Mouse (Mus musculus): Measurements from ENCODE around the gene 0610009B22Rik. TPM values are rescaled to one million over a fixed set of nuclear protein-coding genes. Genes with fewer than 3 reads are reported as not detected.
"Not testable (repeated sequence)": the region's sequence is repeated elsewhere in the genome, so short reads cannot be mapped to it uniquely, and the experiment has no call there.

0610009B22Rik gene
- polyA plus RNA-seq, 1 experiment: not detected

DNA sequence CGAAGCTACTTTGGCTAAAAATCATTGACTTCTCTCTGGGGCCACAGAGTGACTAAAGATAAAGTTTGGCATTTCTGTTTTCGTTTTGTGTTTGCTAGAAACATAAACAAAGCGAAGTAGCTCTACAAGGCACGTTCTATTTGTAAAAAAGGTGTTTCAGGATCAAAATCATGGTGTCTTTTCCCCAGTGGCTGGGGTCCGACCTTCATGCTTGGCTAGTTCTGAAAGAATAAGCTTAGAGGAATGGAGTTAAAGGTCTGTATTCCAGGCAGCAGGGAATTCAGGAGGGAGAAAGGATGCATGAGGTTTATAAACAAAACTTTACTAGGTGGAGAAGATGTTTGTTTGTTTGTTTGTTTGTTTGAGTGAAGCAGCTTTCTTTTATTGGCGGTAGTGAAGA lies 669 bp upstream of the 0610009B22Rik start:
- 24% methylated on average over 6 of the region's 6 CpGs for WGBS
- Histone ChIP-seq H3K27ac (ENCODE audit: insufficient read depth, low read depth, low read length) (peak overlapping the region; percentile 100), H3K4me1 (ENCODE audit: control insufficient read depth, insufficient read depth, low read length) (no peaks in the 10 kb centered on the region), H3K4me3 (ENCODE audit: insufficient read depth, low read depth, low read length) (no peak overlapping the region)
- TF ChIP-seq CTCF (IDR thresholded peaks at IDR 0.05; ENCODE audit: insufficient read depth, low read depth, low read length): no peak
- no peak for TF ChIP-seq POLR2A (IDR thresholded peaks at IDR 0.05; ENCODE audit: insufficient read depth, low read depth, low read length)

DNA sequence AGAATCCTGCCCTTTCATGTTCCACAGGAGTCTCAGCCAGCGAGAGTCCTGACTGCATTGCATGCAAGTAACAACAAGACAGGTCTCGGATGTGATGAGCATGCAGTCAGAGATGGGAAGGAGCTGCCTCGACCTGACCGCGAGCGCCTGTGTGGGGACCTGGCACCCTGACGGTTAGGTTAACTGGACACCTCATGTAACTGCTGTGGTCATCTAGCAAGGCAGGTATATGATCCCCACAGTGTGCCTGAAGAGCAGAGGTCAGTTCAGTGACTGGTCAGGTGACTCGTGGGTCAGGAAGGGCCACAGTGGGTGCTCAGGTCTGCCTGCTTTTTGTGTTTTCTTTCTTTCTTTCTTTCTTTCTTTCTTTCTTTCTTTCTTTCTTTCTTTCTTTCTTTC lies 6.7 kb downstream of the 0610009B22Rik start:
- WGBS: 45% methylated on average over 8 of the region's 8 CpGs
- Histone ChIP-seq H3K27ac (ENCODE audit: insufficient read depth, low read depth, low read length) (no peak overlapping the region), H3K4me1 (ENCODE audit: control insufficient read depth, insufficient read depth, low read length) (no peaks in the 10 kb centered on the region; the same call in 1 of the 2 replicates), H3K4me3 (ENCODE audit: insufficient read depth, low read depth, low read length) (no peak overlapping the region)
- TF ChIP-seq CTCF (IDR thresholded peaks at IDR 0.05; ENCODE audit: insufficient read depth, low read depth, low read length): no peak
- no peak for TF ChIP-seq POLR2A (IDR thresholded peaks at IDR 0.05; ENCODE audit: insufficient read depth, low read depth, low read length)

DNA sequence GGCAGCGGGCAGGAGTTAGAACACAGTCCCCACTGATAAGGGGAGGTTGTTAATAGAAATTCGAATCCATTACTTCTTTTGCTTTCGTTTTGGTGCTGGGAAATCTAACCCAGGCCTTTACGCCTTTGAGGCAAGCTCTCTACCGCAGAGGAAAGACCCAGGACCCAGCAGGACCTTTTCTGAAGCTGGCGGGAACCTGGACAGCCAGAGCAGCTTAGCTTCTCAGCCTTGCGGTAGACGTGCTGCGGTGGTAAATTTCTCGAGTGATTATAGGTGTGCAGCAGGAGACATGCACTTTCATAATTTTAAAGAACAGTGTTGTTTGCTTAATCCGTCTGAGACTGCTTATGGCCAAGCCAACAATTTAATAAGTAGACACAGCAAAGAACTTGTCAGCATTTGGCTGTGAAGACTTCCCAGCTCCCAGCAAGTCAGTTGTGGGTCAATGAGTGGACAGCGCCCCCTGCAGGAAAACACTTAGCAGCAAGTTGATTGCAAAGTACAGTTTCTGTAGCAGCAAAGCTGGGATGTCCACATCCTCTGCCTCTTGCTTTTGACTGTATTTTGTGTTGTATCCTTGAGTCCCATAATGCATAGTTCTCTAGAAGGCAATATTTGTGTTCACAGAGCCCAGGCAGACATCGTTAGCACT lies 7.2 kb downstream of the 0610009B22Rik start:
- no peaks in the 10 kb centered on the region; the same call in 1 of the 2 replicates for H3K4me1 ChIP-seq (ENCODE audit: control insufficient read depth, insufficient read depth, low read length)
- no peak for TF ChIP-seq POLR2A (IDR thresholded peaks at IDR 0.05; ENCODE audit: insufficient read depth, low read depth, low read length)
- no peak for TF ChIP-seq CTCF (IDR thresholded peaks at IDR 0.05; ENCODE audit: insufficient read depth, low read depth, low read length)
- H3K4me3 ChIP-seq (ENCODE audit: insufficient read depth, low read depth, low read length): no peak overlapping the region
- H3K27ac ChIP-seq (ENCODE audit: insufficient read depth, low read depth, low read length): no peak overlapping the region
- 19% methylated on average over 13 of the region's 13 CpGs for WGBS

DNA sequence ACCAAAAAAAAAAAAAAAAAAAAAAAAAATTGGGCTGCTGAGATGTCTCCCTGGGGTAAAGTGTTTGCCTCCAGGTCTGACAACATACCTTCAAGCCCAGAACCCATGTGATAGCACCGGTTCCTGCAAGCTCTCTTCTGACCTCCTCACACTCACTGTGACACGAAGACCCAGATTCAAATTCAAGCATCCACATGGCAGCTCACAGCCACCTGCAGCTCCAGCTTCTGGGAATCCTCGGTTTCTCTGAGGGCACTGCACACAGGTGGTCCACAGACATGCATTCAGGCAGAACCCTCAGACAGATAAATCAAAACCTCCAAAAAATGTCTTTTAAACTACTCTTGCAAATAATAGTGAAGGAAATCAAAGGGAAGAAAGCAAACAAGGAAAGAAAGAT lies 9.2 kb downstream of the 0610009B22Rik start:
- WGBS: 80% methylated on average over 3 of the region's 3 CpGs
- TF ChIP-seq CTCF (IDR thresholded peaks at IDR 0.05; ENCODE audit: insufficient read depth, low read depth, low read length) (no peak), POLR2A (IDR thresholded peaks at IDR 0.05; ENCODE audit: insufficient read depth, low read depth, low read length) (no peak)
- H3K4me3 ChIP-seq (ENCODE audit: insufficient read depth, low read depth, low read length): no peak overlapping the region
- H3K4me1 ChIP-seq (ENCODE audit: control insufficient read depth, insufficient read depth, low read length): no peaks in the 10 kb centered on the region; the same call in 1 of the 2 replicates
- H3K27ac ChIP-seq (ENCODE audit: insufficient read depth, low read depth, low read length): no peak overlapping the region

DNA sequence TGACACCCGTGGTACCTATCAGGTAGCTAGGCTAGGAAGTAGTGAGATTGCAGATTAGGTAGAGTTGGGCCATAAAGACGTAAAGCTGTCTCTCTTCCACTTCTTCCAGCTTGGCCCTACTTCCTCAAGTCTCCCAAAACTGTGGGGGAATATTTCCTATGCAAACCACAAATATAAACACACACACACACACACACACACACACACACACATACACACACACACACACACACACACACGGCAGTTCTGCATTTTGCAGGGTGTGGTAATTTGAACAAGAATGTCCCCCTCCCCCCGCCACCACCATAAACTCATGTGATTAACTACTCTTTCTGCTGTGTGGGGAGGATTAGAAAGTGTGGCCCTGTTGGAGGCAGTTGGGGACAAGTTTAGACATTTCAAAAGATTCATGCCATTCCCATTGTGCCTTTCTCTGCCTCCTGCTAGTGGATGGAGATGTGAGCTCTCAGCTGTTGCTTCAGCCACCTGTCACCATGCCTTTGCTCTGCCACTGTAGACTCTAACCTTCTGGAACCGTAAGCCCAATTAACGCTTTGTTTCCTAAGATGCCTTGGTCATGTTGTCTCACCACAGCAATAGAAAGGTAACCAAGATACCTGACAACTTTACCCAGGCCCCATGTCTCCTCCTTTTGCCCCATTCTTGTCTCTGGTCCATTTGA lies 10.8 kb downstream of the 0610009B22Rik start:
- no peaks in the 10 kb centered on the region; the same call in 1 of the 2 replicates for H3K4me1 ChIP-seq (ENCODE audit: control insufficient read depth, insufficient read depth, low read length)
- H3K27ac ChIP-seq (ENCODE audit: insufficient read depth, low read depth, low read length): no peak overlapping the region
- WGBS: 68% methylated on average over 6 of the region's 6 CpGs
- H3K4me3 ChIP-seq (ENCODE audit: insufficient read depth, low read depth, low read length): no peak overlapping the region
- TF ChIP-seq POLR2A (IDR thresholded peaks at IDR 0.05; ENCODE audit: insufficient read depth, low read depth, low read length) (no peak), CTCF (IDR thresholded peaks at IDR 0.05; ENCODE audit: insufficient read depth, low read depth, low read length) (no peak)

DNA sequence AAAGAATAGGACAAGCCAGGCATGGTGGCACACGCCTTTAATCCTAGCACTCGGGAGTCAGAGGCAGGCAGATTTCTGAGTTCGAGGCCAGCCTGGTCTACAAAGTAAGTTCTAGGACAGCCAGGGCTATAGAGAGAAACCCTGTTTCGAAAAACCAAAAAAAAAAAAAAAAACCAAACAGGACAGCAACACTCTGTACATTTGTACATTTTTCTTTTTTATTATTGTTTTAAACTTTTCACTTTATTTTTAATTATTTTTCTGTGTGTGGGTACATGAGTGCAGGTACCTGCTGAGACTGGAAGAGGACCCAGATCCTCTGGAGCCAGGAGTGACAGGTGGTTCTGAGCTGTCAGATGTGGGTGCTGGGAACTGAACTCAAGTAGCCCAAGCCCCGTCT lies 13.3 kb downstream of the 0610009B22Rik start:
- 81% methylated on average over 5 of the region's 5 CpGs for WGBS
- no peak overlapping the region for H3K27ac ChIP-seq (ENCODE audit: insufficient read depth, low read depth, low read length)
- TF ChIP-seq CTCF (IDR thresholded peaks at IDR 0.05; ENCODE audit: insufficient read depth, low read depth, low read length) (no peak), POLR2A (IDR thresholded peaks at IDR 0.05; ENCODE audit: insufficient read depth, low read depth, low read length) (no peak)
- no peaks in the 10 kb centered on the region for H3K4me1 ChIP-seq (ENCODE audit: control insufficient read depth, insufficient read depth, low read length)
- no peak overlapping the region for H3K4me3 ChIP-seq (ENCODE audit: insufficient read depth, low read depth, low read length)

DNA sequence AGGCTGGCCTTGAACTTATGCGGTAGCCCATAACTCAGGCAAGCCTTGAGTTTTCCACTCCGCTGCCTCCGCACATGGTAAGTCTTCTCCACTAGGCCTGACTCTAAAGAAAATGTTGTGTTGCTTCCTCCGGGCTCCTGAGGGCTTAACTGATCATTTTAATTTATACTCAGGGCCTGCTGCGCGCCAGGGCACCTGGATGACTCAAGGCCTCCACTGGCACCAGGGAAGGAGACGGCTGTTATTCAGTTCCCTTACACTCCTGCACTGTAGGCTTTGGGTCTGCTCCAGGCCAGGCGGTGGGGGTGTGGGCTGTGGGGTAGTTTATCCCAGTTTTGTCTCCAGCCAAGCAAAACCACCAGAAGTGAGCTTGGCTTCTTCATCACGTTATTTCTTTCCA lies 15.4 kb downstream of the 0610009B22Rik start:
- TF ChIP-seq POLR2A (IDR thresholded peaks at IDR 0.05; ENCODE audit: insufficient read depth, low read depth, low read length) (no peak), CTCF (IDR thresholded peaks at IDR 0.05; ENCODE audit: insufficient read depth, low read depth, low read length) (no peak)
- no peak overlapping the region for H3K4me3 ChIP-seq (ENCODE audit: insufficient read depth, low read depth, low read length)
- WGBS: 80% methylated on average over 9 of the region's 9 CpGs
- H3K4me1 ChIP-seq (ENCODE audit: control insufficient read depth, insufficient read depth, low read length): no peaks in the 10 kb centered on the region
- no peak overlapping the region for H3K27ac ChIP-seq (ENCODE audit: insufficient read depth, low read depth, low read length)

DNA sequence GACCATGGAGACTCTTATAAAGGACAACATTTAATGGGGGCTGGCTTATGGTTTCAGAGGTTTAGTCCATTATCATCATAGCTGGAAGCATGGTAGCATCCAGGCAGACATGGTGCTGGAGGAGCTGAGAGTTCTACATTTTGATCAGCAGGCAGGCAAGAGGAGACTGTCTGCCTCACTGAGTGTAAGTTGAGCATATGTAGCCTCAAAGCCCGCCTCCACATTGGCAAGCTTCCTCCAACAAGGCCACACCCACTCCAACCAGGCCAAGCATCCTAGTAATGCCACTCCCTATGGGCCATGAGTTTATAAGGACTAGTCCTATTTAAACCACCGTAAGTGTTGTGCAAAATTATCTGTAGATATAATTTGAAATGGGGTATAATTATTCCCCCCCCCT lies 17.3 kb downstream of the 0610009B22Rik start:
- Histone ChIP-seq H3K4me1 (ENCODE audit: control insufficient read depth, insufficient read depth, low read length) (no peaks in the 10 kb centered on the region), H3K4me3 (ENCODE audit: insufficient read depth, low read depth, low read length) (no peak overlapping the region), H3K27ac (ENCODE audit: insufficient read depth, low read depth, low read length) (no peak overlapping the region)
- WGBS: 76% methylated on average over 2 of the region's 2 CpGs
- TF ChIP-seq CTCF (IDR thresholded peaks at IDR 0.05; ENCODE audit: insufficient read depth, low read depth, low read length) (no peak), POLR2A (IDR thresholded peaks at IDR 0.05; ENCODE audit: insufficient read depth, low read depth, low read length) (no peak)

DNA sequence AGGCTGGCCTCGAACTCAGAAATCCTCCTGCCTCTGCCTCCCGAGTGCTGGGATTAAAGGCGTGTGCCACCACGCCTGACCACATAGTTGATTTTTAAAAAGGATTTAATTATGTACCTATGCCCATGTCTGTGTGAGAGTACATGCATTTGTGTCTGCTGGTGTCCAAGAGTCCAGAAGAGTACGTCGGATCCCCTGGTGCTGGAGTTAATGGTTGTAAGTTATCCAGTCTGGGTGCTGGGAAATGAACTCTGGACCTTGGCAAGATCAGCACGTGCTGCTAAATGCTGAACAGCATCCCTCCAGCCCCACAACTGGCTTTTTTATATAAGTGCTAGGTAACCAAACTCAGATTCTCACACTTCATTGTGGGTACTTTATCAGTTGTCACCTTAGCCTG lies 17.8 kb downstream of the 0610009B22Rik start:
- Histone ChIP-seq H3K27ac (ENCODE audit: insufficient read depth, low read depth, low read length) (no peak overlapping the region), H3K4me1 (ENCODE audit: control insufficient read depth, insufficient read depth, low read length) (no peaks in the 10 kb centered on the region), H3K4me3 (ENCODE audit: insufficient read depth, low read depth, low read length) (no peak overlapping the region)
- TF ChIP-seq CTCF (IDR thresholded peaks at IDR 0.05; ENCODE audit: insufficient read depth, low read depth, low read length) (no peak), POLR2A (IDR thresholded peaks at IDR 0.05; ENCODE audit: insufficient read depth, low read depth, low read length) (no peak)
- 93% methylated on average over 7 of the region's 7 CpGs for WGBS

DNA sequence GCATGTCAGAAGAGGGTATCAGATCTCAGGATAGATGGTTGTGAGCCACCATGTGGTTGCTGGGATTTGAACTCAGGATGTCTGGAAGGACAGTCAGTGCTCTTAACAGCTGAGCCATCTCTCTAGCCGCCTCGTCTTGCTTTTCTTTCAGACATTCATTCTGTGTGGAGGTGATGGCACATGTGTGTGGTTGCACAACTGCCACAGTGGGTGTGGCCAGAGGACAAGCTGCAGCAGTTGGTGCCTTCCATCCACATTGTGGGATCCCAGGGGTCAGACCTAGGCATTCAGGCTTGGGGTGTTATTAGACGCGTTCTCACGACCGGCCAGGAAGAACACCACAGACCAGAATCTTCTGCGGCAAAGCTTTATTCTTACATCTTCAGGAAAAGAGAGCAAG lies 23.9 kb downstream of the 0610009B22Rik start:
- H3K4me3 ChIP-seq (ENCODE audit: insufficient read depth, low read depth, low read length); H3K4me1 ChIP-seq (ENCODE audit: control insufficient read depth, insufficient read depth, low read length); H3K27ac ChIP-seq (ENCODE audit: insufficient read depth, low read depth, low read length): not testable (repeated sequence)
- WGBS: 95% methylated on average over 7 of the region's 7 CpGs
